Mouse (Mus musculus): ENCODE measurements around the gene Sept4.

GRCm38 (mm10) chr11:87531695-87532094, 37.0 kb upstream of the Sept4 start:
- TF ChIP-seq GATA1 (IDR thresholded peaks at IDR 0.05; ENCODE audit: borderline replicate concordance, low read length) (no peak), FLI1 (IDR thresholded peaks at IDR 0.05; ENCODE audit: low read length) (no peak)

Measured in megakaryocyte, embryonic 14.5 days (primary cell).